Mouse (Mus musculus): ENCODE measurements around the gene Ly6g6c. TPM values are rescaled to one million over a fixed set of nuclear protein-coding genes. Genes with fewer than 3 reads are reported as not detected.
"Not testable (repeated sequence)": the region's sequence is repeated elsewhere in the genome, so short reads cannot be mapped to it uniquely, and the experiment has no call there.

Gene Ly6g6c
- total RNA-seq, 4 experiments from 2014 or later, result not detected

DNA sequence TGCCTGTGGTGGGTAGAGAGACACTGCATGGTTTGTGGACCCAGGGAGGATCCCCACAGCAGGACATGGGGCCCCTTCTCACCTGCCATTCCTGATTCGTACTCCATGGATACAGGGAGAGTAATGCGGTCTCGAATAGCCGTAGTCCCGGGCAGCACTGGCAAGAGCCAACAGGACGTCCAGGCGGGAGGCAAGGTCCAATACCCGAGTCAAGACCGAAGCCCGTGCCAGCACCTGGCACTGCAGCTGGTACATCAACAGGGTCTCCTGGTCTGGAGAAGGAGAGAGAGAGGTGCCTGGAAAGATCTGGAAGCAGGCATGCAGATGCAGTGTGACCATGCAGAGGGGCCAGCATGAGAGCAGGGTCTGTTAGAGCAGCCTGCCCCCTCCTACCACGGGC lies 33.9 kb upstream of the Ly6g6c start:
- DNase-seq (ENCODE audit: low spot score in 2 of 2), result no peak

DNA sequence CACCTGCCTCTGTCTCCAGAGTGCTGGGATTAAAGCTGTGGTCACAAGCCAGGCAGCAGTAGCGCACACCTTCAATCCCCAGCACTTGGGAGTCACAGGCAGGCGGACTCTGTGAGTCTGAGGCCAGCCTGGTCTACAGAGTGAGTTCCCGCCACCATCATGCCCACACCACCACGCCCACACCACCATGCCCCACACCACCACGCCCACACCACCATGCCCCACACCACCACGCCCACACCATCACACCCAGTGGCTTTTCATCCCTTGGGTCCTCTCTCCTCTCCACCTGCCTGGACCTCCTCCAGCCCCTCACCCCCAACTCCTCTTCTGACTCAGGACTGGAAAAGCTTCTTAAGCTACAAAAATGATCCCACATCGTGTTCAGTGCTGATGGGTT lies 33.3 kb upstream of the Ly6g6c start:
- DNase-seq (ENCODE audit: low spot score in 2 of 2), result no peak

DNA sequence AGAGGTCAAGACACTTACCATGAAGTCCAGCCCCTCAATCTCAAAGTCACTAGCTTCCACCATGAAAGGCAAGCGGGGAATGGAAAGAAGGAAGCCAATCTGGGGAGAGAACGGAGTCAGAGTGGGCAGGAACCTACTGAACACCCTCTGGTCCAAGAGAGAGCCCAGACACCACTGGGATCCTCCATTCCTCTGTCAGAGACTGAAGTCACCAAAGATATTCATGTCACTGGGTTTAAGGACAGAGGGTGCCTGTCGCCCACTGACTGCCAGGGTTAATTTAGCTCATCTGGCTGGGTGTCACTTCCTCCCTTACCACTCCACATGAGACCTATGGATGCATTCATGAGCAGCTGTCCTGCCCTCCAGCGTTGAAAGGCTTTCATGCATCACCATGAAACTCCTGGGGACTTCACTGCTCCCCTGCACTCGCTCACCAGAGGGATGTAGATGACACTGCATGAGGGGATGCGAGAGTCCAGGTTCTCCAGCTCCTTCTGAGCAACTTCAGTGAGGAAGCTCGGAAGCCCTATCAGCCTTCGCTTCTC lies 32.8 kb upstream of the Ly6g6c start:
- no peak for DNase-seq (ENCODE audit: low spot score in 2 of 2)

GRCm38 (mm10) chr17:35033703-35034102 lies 31.5 kb upstream of the Ly6g6c start:
- not testable (repeated sequence) for DNase-seq (ENCODE audit: low spot score in 2 of 2)

DNA sequence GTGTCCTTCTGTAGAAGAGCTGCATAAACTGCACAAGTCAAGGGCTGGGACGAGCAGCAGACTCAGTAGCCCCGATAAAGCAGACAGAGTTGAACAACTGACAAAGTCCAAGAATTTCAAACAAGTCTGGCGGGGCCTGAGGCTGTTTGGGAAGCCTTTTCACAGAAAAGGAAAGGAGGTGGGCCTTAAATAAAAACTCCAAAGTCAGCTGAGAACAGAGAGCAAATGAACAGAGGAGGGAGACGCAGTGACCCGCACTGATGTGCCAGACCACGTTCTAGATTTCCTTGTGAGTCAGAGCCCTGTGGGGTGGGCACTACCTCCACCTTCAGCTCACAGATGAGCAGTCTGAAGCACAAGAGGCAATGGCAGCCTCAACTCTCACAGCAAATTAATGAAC lies 30.3 kb upstream of the Ly6g6c start:
- DNase-seq (ENCODE audit: low spot score in 2 of 2), result no peak

DNA sequence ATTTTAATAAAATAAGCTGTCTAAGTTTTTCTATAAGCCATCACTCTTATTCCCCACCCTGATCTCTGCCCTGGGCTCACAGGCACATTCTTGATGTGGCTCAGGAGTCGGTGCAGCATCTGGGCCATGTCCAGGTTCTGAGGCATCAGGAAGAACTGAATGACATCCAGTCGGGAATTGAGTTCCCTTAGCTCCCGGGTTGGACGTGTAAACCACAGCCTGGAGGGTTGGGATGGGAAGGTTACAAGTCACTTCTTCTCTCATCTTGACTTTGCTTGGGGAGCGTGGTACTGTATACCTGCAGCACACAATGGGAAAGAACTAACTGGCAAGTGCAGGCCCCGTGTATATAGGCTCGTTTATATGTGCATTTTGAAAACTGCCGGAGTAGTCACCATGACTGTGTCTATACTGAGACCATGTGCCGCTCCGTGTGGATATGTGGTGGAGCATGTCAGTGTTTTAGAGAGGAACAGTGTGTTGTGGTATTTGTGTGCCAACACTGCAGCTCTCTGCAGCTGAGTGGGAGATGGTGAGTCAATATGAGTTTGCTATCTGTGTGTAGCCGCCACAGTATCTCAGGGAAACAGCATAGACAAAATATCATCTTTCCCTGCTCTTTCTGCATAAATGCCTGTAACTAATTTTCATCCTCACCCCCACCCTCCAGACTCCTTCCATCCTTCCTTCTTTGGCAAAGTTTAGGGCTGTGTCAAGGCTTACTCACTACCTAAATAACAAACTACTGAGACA lies 25.9 kb upstream of the Ly6g6c start:
- DNase-seq (ENCODE audit: low spot score in 2 of 2), result peak; percentile 53 to 62

- no peak for DNase-seq (ENCODE audit: low spot score in 2 of 2)
Observed at GRCm38 (mm10) chr17:35043794-35044193, 21.4 kb upstream of the Ly6g6c start.

DNA sequence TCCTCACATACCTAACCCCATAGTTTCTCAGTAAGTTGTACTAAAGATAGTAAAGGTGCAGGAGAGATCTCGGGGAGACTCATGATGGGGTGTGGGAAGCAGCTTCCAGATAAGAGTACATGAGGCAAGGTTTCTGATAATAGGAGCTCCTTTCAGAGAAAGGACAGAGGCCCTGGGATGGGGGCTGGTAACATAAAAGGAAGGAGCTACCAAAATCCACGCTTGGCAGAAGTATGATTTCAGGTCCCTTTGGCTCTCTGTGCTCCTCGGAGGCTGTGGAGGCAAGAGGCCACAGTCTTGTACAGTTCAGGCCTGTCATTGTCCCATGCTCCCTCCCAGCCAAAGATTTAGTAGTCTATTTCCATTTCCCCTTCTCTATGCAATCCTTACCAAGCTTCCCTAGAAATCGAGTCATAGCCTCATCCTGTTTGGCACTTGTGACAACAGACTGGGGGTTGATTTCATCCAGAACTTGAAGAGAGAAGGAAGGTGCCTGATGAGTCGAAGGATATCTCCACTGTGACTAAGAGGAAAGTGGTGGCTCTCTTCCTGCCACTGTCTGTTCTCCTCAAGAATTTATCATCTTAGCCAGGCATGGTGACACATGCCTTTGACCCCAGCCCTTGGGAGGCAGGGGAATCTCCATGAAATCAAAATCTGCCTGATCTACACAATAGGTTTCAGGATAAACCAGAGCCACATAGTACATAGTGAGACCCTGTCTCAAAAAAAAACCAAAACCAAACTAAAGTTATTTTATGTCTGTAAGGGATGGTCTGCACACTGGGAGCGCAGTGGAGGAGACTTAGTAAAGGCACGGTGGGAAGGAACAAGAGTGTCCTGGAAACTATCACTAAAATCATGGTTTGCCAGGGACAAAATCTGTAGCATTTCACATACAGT lies 20.0 kb upstream of the Ly6g6c start:
- no peak for DNase-seq (ENCODE audit: low spot score in 2 of 2)

- no peak for DNase-seq (ENCODE audit: low spot score in 2 of 2)
Observed at GRCm38 (mm10) chr17:35045807-35046680, 19.1 kb upstream of the Ly6g6c start.

DNA sequence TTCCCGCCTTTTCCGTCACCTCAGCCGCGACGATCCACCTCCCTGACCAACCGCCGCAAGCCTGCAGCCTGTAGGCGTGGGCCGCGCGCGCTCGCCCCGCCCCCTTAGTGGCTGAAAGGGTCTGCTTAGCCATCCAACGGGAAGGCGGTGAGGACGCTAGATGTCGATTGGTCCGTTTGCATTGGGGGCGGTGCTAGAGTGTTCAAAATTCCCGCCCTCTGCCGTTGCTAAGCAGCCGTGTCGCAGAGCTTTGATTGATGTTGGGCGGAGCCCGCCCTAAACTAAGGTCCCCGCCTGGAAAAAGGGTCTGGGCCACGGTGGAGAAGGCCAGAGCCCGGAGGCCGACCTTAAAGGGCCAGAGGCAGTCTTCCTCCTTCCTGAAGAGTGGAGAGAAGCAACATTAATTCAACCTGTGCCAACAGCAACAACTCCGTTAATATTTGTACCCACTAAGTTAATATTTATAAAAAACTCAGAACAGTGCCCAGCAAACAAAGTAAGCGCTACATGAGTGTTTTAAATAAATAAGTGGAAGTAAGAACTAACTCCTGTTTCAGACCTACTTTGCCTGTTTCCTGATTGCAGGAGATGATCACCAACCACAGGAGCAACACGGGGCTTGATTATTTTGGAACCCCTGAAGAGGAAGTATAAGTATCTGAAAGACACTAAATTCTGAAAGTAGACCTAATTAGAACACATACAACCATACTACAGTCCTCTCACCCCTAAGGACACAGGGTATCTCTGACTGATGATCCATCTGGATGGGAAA lies 18.3 kb upstream of the Ly6g6c start, which contains the start of gene Msh5:
Msh5 (minus strand) TSS at position 65 of the 775 bp plus-strand sequence.
- peak; percentile 90 to 94 for DNase-seq (ENCODE audit: low spot score in 2 of 2)

DNA sequence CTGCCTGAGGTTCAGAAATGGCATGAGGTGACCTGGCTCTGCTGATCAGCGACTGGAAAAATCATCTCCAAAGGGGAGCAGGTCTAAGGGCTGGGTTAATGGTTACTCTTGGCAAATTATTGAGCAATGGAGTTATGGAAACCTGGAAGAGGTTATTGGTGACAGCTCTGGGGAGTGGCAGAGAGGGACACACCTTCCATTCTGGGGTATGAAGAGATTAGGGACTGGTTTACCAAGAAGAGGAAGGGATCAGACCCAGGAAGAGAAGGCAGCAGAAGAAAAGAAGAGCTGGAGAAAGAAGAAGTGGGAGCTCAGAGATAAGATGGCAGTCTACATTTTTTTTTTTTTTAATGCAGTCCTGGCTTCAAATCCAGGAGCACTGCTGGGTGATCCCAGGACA lies 17.5 kb upstream of the Ly6g6c start:
- no peak for DNase-seq (ENCODE audit: low spot score in 2 of 2)

DNA sequence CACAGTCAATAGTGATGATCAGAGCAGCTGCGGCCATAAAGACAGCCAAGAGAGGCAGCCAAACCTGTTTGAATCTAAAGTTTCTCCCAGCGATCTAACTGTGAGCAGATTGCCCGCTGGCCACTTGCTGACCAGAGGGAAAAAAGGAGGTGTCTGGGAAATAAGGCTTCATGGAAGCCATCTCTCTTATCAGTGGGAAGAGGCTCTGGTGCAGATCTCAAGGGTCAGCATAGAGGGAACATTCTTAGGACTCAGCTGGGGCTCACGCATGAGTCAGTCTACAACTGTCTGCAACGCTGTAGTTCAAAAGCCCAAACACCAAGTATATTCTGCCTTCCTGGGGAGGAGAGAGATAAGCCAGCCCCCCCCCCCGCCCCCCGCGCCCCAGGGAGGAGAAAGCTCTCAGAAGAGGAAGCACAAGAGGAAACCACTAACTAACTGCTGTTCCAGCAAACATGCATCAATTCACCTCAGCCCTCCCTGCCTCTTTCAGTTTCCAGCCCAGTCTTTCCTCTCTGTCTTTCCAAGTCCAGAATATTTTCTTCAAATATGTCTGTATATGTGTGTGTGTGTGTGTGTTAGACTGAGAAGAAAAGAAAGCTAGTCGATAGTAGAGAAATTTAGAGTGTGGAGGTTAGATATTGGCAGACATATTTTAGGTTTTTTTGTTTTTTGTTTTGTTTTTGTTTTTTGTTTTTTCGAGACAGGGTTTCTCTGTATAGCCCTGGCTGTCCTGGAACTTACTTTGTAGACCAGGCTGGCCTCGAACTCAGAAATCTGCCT lies 16.8 kb upstream of the Ly6g6c start:
- no peak for DNase-seq (ENCODE audit: low spot score in 2 of 2)

- DNase-seq (ENCODE audit: low spot score in 2 of 2), result no peak
Observed at GRCm38 (mm10) chr17:35048932-35049440, 16.2 kb upstream of the Ly6g6c start.

- DNase-seq (ENCODE audit: low spot score in 2 of 2), result no peak
Observed at GRCm38 (mm10) chr17:35049561-35050016, 15.6 kb upstream of the Ly6g6c start, which contains the start of gene Clic1. Gene Clic1 (plus strand): TSS chr17:35049966.

DNA sequence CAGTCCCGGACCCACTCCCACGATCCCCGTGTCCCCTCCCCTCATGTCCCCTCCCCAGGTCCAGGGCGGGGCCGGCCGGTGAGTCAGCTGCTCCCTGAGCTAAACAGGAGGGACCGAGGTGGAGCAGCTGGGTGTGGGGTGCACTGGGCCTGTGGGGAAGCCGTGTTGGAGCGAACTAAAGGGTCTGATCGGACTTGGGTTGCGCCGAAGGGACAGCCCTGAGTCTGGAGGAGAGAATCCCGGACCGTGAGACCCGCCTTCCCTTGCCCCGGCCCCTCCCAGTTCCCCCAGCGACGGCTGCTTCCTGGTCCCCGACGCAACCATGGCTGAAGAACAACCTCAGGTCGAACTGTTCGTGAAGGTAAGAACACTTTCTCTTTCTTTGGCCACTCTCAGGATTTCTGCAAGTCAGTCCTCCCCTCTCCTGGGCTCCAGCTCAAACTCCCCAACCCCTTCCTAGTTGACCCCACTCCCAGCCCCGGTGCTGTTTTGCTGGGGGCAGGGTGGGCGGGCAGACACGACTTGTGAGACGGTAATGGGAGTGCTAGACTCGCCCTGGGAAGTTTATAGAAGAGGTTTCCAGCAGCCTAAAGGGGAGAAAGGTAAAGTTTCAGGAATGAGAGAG lies 14.9 kb upstream of the Ly6g6c start:
- DNase-seq (ENCODE audit: low spot score in 2 of 2), result no peak

DNA sequence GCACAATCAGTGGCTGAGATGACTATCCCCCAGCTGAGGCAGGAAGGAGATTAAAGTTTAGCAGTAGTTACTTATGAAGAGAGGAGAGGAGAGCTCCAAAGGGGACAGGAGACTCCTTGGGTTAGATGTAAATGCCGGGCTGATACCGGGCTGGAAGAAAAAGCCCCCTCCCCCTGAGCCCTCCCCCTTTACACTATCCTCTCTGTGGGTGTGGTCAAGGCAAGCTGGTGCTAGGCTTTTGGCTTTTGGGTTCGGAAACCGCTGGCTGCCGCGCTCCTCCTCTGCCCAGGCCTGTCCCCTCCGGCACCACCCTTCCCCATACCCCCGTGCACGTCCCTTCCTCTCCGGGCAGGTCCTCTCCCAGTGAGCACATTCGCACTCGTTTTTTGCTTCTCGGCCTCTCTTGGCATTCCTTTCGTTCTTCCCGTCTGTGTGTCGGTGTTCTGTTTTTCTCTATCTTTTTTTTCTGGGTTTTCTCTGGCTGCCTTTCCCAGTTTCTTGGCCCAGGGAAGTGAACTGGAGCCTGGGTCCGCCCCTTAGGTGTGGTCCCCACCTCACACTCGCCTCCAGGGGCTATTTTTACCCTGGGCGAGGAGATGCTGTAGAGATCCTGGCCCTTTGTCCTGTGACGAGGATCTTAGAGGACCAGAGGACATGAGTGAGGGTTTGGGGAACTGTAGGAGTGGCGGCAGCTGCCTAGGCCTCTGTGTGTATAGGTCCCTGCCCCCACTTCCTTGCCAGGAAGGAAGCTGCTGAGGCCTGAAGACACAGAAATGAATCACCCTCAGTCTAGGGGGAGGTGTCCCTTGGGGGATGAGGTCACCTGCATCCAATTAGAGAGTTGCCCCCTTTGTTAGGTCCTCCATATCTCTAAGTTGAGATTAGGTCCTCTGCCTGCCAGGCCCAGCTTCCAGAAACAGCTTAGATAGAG lies 13.8 kb upstream of the Ly6g6c start:
- no peak for DNase-seq (ENCODE audit: low spot score in 2 of 2)

GRCm38 (mm10) chr17:35052271-35052798 lies 12.9 kb upstream of the Ly6g6c start:
- no peak for DNase-seq (ENCODE audit: low spot score in 2 of 2)

All from layer of hippocampus, adult 8-10 months (tissue).